Mouse (Mus musculus) lung, embryonic 16.5 days (tissue): Measurements from ENCODE around the gene Dclk2. TPM values are rescaled to one million over a fixed set of nuclear protein-coding genes. Genes with fewer than 3 reads are reported as not detected.

Experiments used
- ATAC-seq: fragments of 200-750 bp; cut with Nextera tagmentation; 2 replicates; pipeline ENCODE4 v1.8.0; 2017; ENCODE audit warnings: low read depth, mild to moderate bottlenecking, moderate library complexity
- H3K27ac ChIP-seq: fragments of 300-500 bp; sonication (generic); 2 replicates; pipeline ENCODE4 v1.5.1; 2014; ENCODE audit warnings: mild to moderate bottlenecking, control low read depth, low read length
- H3K27me3 ChIP-seq: fragments of 300-500 bp; sonication (generic); 2 replicates; pipeline ENCODE4 v1.6.1; 2014; ENCODE audit warnings: low read depth, low read length, mixed read lengths; ENCODE audit not compliant: control insufficient read depth, insufficient read depth
- H3K36me3 ChIP-seq: fragments of 300-500 bp; sonication (generic); 2 replicates; pipeline ENCODE4 v1.6.1; 2014; ENCODE audit warnings: low read length; ENCODE audit not compliant: control insufficient read depth, insufficient read depth
- H3K4me1 ChIP-seq: fragments of 300-500 bp; sonication (generic); replicated peaks from 2 replicates; pipeline ENCODE4 v1.6.1; 2014; ENCODE audit warnings: low read length, mixed read lengths; ENCODE audit not compliant: control insufficient read depth, insufficient read depth
- H3K4me2 ChIP-seq: fragments of 300-500 bp; sonication (generic); 2 replicates; pipeline ENCODE4 v1.6.1; 2014; ENCODE audit warnings: low read depth, low read length, control low read depth
- H3K4me3 ChIP-seq: fragments of 300-500 bp; sonication (generic); 2 replicates; pipeline ENCODE4 v1.5.1; 2014; ENCODE audit warnings: mild to moderate bottlenecking, low read length, control low read depth
- H3K9ac ChIP-seq: fragments of 300-500 bp; sonication (generic); 2 replicates; pipeline ENCODE4 v1.6.1; 2014; ENCODE audit warnings: low read length, control low read depth
- H3K9me3 ChIP-seq: fragments of 300-500 bp; sonication (generic); 2 replicates; pipeline ENCODE4 v1.6.1; 2016; ENCODE audit warnings: low read length; ENCODE audit not compliant: control insufficient read depth
- WGBS: fragments of 180-500 bp; shearing (Covaris S2); extraction: QIAGEN DNeasy Blood & Tissue Kit; methylation state at CpG from one replicate; pipeline ENCODE4 v1.1.7; 2014; 5-methylcytosine and 5-hydroxymethylcytosine counted together
- polyA plus RNA-seq: library from polyadenylated mRNA; unstranded; fragments of >200 nt; fragmentation: Nextera tagmentation; extraction: Ambion mirVana; gene quantifications from 2 replicates; pipeline ENCODE4 v1.2.1, GENCODE M21; 2015

The Dclk2 gene
- polyA plus RNA-seq, 1 experiment from 2014 or later, result 5.0 TPM

- no peaks in the 10 kb centered on the region for H3K9me3 ChIP-seq
- no peaks in the 10 kb centered on the region for H3K27me3 ChIP-seq
- no peak overlapping the region for H3K27ac ChIP-seq
- H3K4me2 ChIP-seq, result no peak overlapping the region
- no peaks in the 10 kb centered on the region for H3K36me3 ChIP-seq
- no peak for ATAC-seq
- H3K9ac ChIP-seq, result no peak overlapping the region
- 12% methylated on average over 2 of the region's 2 CpGs for whole genome bisulfite sequencing
- no peaks in the 10 kb centered on the region for H3K4me1 ChIP-seq
- H3K4me3 ChIP-seq, result no peak overlapping the region
Observed at GRCm38 (mm10) chr3:86936254-86936836, 15.7 kb upstream of the Dclk2 start.

- Histone ChIP-seq H3K27me3 (no peaks in the 10 kb centered on the region), H3K9me3 (no peaks in the 10 kb centered on the region), H3K9ac (no peak overlapping the region), H3K4me1 (no peaks in the 10 kb centered on the region), H3K27ac (no peak overlapping the region), H3K36me3 (no peaks in the 10 kb centered on the region), H3K4me2 (no peak overlapping the region), H3K4me3 (no peak overlapping the region)
- WGBS, result 76% methylated on average over 7 of the region's 7 CpGs
- ATAC-seq, result no peak
Observed at GRCm38 (mm10) chr3:86933446-86933845, 12.8 kb upstream of the Dclk2 start.

- no peak for ATAC-seq
- H3K27me3 ChIP-seq, result peaks cover 4% of the 10 kb centered on the region; the same call in 1 of the 2 replicates
- H3K36me3 ChIP-seq, result no peaks in the 10 kb centered on the region
- 0 out of 2 replicates have a peak, but pooled peaks cover 4% of the 10 kb centered on the region for H3K4me1 ChIP-seq
- H3K9ac ChIP-seq, result no peak overlapping the region
- no peak overlapping the region for H3K27ac ChIP-seq
- H3K4me3 ChIP-seq, result no peak overlapping the region
- no peaks in the 10 kb centered on the region for H3K9me3 ChIP-seq
- no peak overlapping the region for H3K4me2 ChIP-seq
- WGBS, result 81% methylated on average over 10 of the region's 10 CpGs
Observed at GRCm38 (mm10) chr3:86923686-86924085, 3.0 kb upstream of the Dclk2 start.

GRCm38 (mm10) chr3:86921181-86921975 lies 726 bp upstream of the Dclk2 start:
- Histone ChIP-seq H3K4me2 (peak overlapping the region; percentile 96), H3K4me3 (peak overlapping the region; percentile 67), H3K36me3 (no peaks in the 10 kb centered on the region), H3K9ac (no peak overlapping the region), H3K4me1 (0 out of 2 replicates have a peak, but pooled peaks cover 4% of the 10 kb centered on the region), H3K9me3 (no peaks in the 10 kb centered on the region), H3K27me3 (peaks cover 5% of the 10 kb centered on the region; the same call in 1 of the 2 replicates), H3K27ac (no peak overlapping the region)
- no peak for ATAC-seq
- WGBS, result 59% methylated on average over 18 of the region's 18 CpGs

- Histone ChIP-seq H3K36me3 (no peaks in the 10 kb centered on the region), H3K9ac (peak overlapping the region; percentile 69), H3K27me3 (peaks cover 5% of the 10 kb centered on the region; the same call in 1 of the 2 replicates), H3K27ac (no peak overlapping the region; the same call in none of the 2 replicates), H3K4me1 (0 out of 2 replicates have a peak, but pooled peaks cover 4% of the 10 kb centered on the region), H3K4me3 (peak overlapping the region; percentile 67), H3K4me2 (peak overlapping the region; percentile 96), H3K9me3 (no peaks in the 10 kb centered on the region)
- peak; percentile 36; the same call in 1 of the 2 replicates for ATAC-seq
- under 1% methylated on average over 61 of the region's 61 CpGs for WGBS
Observed at GRCm38 (mm10) chr3:86919641-86920342, 860 bp downstream of the Dclk2 start.

- H3K9ac ChIP-seq, result no peak overlapping the region
- no peaks in the 10 kb centered on the region for H3K36me3 ChIP-seq
- no peak overlapping the region for H3K27ac ChIP-seq
- no peak overlapping the region for H3K4me3 ChIP-seq
- no peak overlapping the region for H3K4me2 ChIP-seq
- 91% methylated on average over 5 of the region's 5 CpGs for WGBS
- ATAC-seq, result no peak
- H3K27me3 ChIP-seq, result peaks cover 5% of the 10 kb centered on the region; the same call in 1 of the 2 replicates
- H3K4me1 ChIP-seq, result 0 out of 2 replicates have a peak, but pooled peaks cover 4% of the 10 kb centered on the region
- no peaks in the 10 kb centered on the region for H3K9me3 ChIP-seq
Observed at GRCm38 (mm10) chr3:86917048-86917447, 3.6 kb downstream of the Dclk2 start.

GRCm38 (mm10) chr3:86916626-86917025 lies 4.0 kb downstream of the Dclk2 start:
- Histone ChIP-seq H3K36me3 (no peaks in the 10 kb centered on the region), H3K4me1 (0 out of 2 replicates have a peak, but pooled peaks cover 4% of the 10 kb centered on the region), H3K9me3 (no peaks in the 10 kb centered on the region), H3K4me2 (no peak overlapping the region), H3K9ac (no peak overlapping the region), H3K27ac (no peak overlapping the region), H3K4me3 (no peak overlapping the region), H3K27me3 (peaks cover 5% of the 10 kb centered on the region; the same call in 1 of the 2 replicates)
- ATAC-seq, result no peak
- WGBS, result 90% methylated on average over 4 of the region's 4 CpGs

- Histone ChIP-seq H3K36me3 (no peaks in the 10 kb centered on the region), H3K27ac (no peak overlapping the region), H3K27me3 (peaks cover 2% of the 10 kb centered on the region; the same call in 1 of the 2 replicates), H3K9me3 (no peaks in the 10 kb centered on the region), H3K4me1 (0 out of 2 replicates have a peak, but pooled peaks cover 4% of the 10 kb centered on the region), H3K4me3 (no peak overlapping the region), H3K9ac (no peak overlapping the region), H3K4me2 (no peak overlapping the region)
- 43% methylated on average over 13 of the region's 13 CpGs for WGBS
- no peak for ATAC-seq
Observed at GRCm38 (mm10) chr3:86915291-86915690, 5.4 kb downstream of the Dclk2 start.

- H3K9ac ChIP-seq, result no peak overlapping the region
- H3K4me2 ChIP-seq, result no peak overlapping the region
- no peaks in the 10 kb centered on the region for H3K36me3 ChIP-seq
- 58% methylated on average over 3 of the region's 3 CpGs for WGBS
- ATAC-seq, result no peak
- no peaks in the 10 kb centered on the region for H3K4me1 ChIP-seq
- H3K27me3 ChIP-seq, result 0 out of 2 replicates have a peak, but pooled peaks cover 2% of the 10 kb centered on the region
- no peak overlapping the region for H3K27ac ChIP-seq
- no peak overlapping the region for H3K4me3 ChIP-seq
- no peaks in the 10 kb centered on the region for H3K9me3 ChIP-seq
Observed at GRCm38 (mm10) chr3:86914316-86914715, 6.3 kb downstream of the Dclk2 start.
